Mouse (Mus musculus) cerebellum, adult 11-12 months (tissue): ENCODE results near the gene Vmn2r120.
"Not testable (repeated sequence)": the region's sequence is repeated elsewhere in the genome, so short reads cannot be mapped to it uniquely, and the experiment has no call there.

Experiments used
- DNase-seq: peaks from one replicate; pipeline ENCODE4 v3.0.0; 2022

The Vmn2r120 gene

DNA sequence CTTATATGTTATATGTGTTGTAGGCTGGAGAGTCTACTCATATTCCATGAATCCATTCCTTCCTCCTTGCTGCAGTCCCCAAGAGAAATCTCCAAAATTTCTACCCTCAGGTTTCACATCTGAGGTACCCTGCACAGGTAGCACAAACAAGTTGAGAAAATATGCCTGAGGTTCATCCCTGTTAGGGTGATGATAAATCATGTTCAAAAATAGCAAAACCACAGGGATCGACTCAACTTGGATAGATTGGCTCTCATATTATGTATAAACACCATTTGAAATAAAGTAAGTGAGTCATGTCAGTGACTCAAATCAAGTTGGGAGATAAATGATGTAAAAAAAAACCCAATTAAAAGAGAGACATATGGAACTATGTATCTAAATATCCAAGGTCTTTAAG lies at the start of gene Vmn2r120:
Gene Vmn2r120, minus strand, starts transcription at position 101 of the 400 bp plus-strand sequence.
- DNase-seq, result no peak

DNA sequence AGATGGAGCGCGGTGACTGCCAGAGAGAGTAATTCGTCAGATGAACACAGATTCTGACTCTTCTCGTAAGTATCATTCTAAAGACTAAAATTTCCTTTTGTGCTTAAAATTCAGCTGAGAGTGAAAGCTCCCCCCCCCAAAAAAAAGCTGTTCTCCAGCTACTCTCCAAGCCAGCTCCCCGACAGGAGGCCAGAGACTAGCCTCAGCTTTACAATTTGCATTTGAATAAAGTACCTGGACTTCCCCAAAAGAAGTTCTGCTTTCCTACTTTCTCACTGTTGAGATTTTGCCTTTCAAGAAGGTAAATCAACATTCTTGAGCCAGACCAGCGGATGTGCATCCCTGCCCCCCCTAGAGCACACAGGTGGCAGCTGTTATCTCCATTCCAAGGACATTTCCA lies 42.0 kb upstream of the Vmn2r120 start:
- not testable (repeated sequence) for DNase-seq

DNA sequence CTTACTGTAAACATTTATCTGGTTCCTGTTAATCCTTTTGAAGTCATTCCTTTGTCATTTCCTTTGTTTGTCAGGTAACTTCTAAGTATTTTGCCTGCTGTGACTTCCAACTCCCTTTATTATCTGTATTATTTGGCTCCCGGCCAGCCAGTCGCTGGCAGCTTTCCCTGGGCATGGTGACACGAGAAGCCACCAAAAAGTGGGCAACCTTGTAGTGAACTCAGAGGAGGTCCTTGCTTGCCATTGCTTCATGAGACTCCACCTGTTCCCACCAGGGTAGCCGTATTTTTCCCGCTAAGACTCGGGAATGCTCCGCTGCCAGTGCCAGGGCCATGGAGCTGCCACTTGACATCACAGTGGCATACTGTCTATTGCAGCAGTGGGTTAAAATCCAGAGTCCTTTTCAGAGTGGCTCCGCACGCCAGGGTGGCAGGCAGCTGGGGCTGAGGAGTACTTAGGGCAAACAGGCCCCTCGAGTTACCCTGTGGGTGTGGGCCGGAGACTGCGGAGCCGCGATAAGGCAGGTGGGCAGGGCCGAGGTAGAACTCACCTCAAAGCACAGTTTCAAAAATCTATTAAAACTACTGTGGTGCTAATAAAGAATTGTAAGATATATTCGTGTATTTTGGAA lies 28.9 kb upstream of the Vmn2r120 start:
- no peak for DNase-seq
